Mouse (Mus musculus) embryonic facial prominence, embryonic 10.5 days (tissue): ENCODE data around the gene Hspa12b. TPM values are rescaled to one million over a fixed set of nuclear protein-coding genes. Genes with fewer than 3 reads are reported as not detected.

ENCODE experiments used
- DNase-seq: peaks from one replicate; pipeline ENCODE4 v3.0.0-alpha.2; 2017; ENCODE audit warnings: low spot score
- H3K27ac ChIP-seq: fragments of 300-500 bp; sonication (generic); replicated peaks from 2 replicates; pipeline ENCODE4 v1.5.1; 2016; ENCODE audit warnings: mild to moderate bottlenecking
- H3K27me3 ChIP-seq: fragments of 300-500 bp; sonication (generic); replicated peaks from 2 replicates; pipeline ENCODE4 v1.6.1; 2016; ENCODE audit warnings: low read depth, mild to moderate bottlenecking; ENCODE audit not compliant: poor library complexity, severe bottlenecking
- H3K36me3 ChIP-seq: fragments of 300-500 bp; sonication (generic); replicated peaks from 2 replicates; pipeline ENCODE4 v1.6.1; 2016; ENCODE audit warnings: mild to moderate bottlenecking, moderate library complexity
- H3K4me1 ChIP-seq: fragments of 300-500 bp; sonication (generic); 2 replicates; pipeline ENCODE4 v1.6.1; 2016
- H3K4me3 ChIP-seq: fragments of 300-500 bp; sonication (generic); 2 replicates; pipeline ENCODE4 v1.5.1; 2016; ENCODE audit warnings: mild to moderate bottlenecking, moderate library complexity
- H3K9me3 ChIP-seq: fragments of 300-500 bp; sonication (generic); 2 replicates; pipeline ENCODE4 v1.6.1; 2016; ENCODE audit warnings: mild to moderate bottlenecking
- WGBS: fragments of 180-500 bp; shearing (Covaris S2); methylation state at CpG from one replicate; pipeline ENCODE4 v1.1.7; 2016; 5-methylcytosine and 5-hydroxymethylcytosine counted together
- polyA plus RNA-seq: library from polyadenylated mRNA; unstranded; fragments of >200 nt; fragmentation: Nextera tagmentation; extraction: Ambion mirVana; gene quantifications from 2 replicates; pipeline ENCODE4 v1.2.1, GENCODE M21; 2016

Gene Hspa12b
- polyA plus RNA-seq, 1 experiment from 2014 or later: 14.1 TPM

GRCm38 (mm10) chr2:131159938-131160581 lies 33.0 kb downstream of the Hspa12b start, which contains the start of gene 1700037H04Rik:
Gene 1700037H04Rik (minus strand): TSS chr2:131160081.
- DNase-seq: peak; percentile 98
- Histone ChIP-seq H3K27ac (peak within 1 kb of the TSS; percentile 95), H3K9me3 (peaks cover 3% of the 10 kb centered on the region; the same call in 1 of the 2 replicates), H3K27me3 (no peaks in the 10 kb centered on the region; the same call in 1 of the 2 replicates), H3K4me3 (peak within 1 kb of the TSS; percentile 77), H3K36me3 (peaks cover 11% of the 10 kb centered on the region), H3K4me1 (peaks cover 31% of the 10 kb centered on the region)
- WGBS: under 1% methylated on average over 54 of the region's 54 CpGs

GRCm38 (mm10) chr2:131160671-131161111 lies 33.6 kb downstream of the Hspa12b start:
- H3K27ac ChIP-seq: peak overlapping the region; percentile 95
- peaks cover 31% of the 10 kb centered on the region for H3K4me1 ChIP-seq
- peak overlapping the region; percentile 77 for H3K4me3 ChIP-seq
- peaks cover 5% of the 10 kb centered on the region for H3K36me3 ChIP-seq
- peaks cover 3% of the 10 kb centered on the region; the same call in 1 of the 2 replicates for H3K9me3 ChIP-seq
- no peak for DNase-seq
- no peaks in the 10 kb centered on the region; the same call in 1 of the 2 replicates for H3K27me3 ChIP-seq
- under 1% methylated on average over 17 of the region's 17 CpGs for WGBS

DNA sequence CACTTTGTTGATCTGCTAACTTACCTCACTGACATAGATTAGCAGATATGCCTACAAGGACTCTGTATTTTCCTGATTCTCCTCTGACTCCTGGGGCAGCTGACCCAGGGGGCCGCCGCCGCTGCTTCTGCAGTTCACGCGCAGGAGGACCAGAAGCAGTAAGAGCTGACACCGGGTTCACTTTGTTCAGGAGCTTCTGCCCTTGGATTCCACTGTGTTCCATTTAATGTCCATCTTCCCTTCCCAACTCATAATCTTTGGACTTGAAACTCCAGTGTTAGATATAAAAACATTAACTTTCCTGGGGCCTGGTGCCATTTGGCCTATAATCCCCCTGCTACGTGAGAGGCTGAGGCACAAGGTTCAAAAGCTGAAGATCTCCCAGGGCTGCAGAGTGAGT lies 36.8 kb downstream of the Hspa12b start:
- H3K27me3 ChIP-seq: no peaks in the 10 kb centered on the region; the same call in 1 of the 2 replicates
- WGBS: 73% methylated on average over 7 of the region's 7 CpGs
- DNase-seq: no peak
- no peaks in the 10 kb centered on the region for H3K36me3 ChIP-seq
- peaks cover 3% of the 10 kb centered on the region; the same call in 1 of the 2 replicates for H3K9me3 ChIP-seq
- no peak overlapping the region for H3K4me3 ChIP-seq
- H3K4me1 ChIP-seq: peaks cover 14% of the 10 kb centered on the region
- no peak overlapping the region for H3K27ac ChIP-seq

- 85% methylated on average over 2 of the region's 2 CpGs for WGBS
- H3K4me3 ChIP-seq: no peak overlapping the region
- peaks cover 15% of the 10 kb centered on the region for H3K4me1 ChIP-seq
These were observed 39.1 kb downstream of the Hspa12b start for GRCm38 (mm10) chr2:131166172-131166571.

DNA sequence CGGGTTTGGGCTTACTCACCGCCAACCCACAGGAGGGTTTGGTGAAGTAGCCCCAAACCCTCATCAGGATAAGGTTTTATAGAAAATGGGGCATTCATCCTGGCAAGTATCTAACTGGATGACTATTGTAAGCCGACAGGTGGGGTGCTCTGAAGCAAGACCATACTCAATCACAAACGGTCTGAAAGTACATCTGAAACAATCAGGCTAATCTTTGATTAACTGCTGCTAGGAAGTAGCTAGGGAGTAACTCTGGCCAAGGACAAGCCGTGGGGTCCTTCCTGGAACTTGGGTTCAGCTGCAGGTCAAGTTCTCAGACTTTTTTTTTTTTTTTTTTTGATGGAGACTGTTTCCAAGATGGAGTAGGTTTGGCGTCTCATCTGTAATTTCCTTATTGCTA lies 40.9 kb downstream of the Hspa12b start:
- Histone ChIP-seq H3K9me3 (peaks cover 3% of the 10 kb centered on the region; the same call in 1 of the 2 replicates), H3K27me3 (peaks cover 37% of the 10 kb centered on the region), H3K4me3 (no peak overlapping the region), H3K4me1 (peaks cover 25% of the 10 kb centered on the region), H3K27ac (no peak overlapping the region), H3K36me3 (no peaks in the 10 kb centered on the region)
- 87% methylated on average over 6 of the region's 6 CpGs for WGBS
- DNase-seq: no peak

More at GRCm38 (mm10) chr2:131166172-131166571, 39.1 kb downstream of the Hspa12b start:
- no peak overlapping the region for H3K27ac ChIP-seq
- peaks cover 3% of the 10 kb centered on the region; the same call in 1 of the 2 replicates for H3K9me3 ChIP-seq
- no peaks in the 10 kb centered on the region for H3K36me3 ChIP-seq
- H3K27me3 ChIP-seq: peaks cover 19% of the 10 kb centered on the region
- no peak for DNase-seq

DNA sequence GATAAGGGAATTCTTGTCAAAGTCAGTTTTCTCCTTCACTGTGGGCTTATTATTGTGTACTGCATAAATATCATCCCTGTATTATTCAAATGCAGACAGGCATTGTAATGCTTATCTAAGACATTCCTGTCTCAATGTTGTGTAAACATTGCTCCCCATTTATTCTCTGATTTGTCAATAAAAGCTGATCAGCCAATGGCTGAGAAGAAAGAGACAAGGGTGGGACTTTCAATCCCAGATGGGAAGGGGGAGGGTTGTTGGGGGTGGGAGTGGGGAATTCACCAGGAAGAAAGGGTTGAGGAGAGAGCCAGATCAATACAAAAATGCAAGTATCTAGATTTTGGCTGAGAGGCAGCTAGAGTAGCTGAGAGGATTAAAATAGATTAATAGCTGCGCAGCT lies 41.8 kb downstream of the Hspa12b start:
- 72% methylated on average over 1 of the region's 1 CpGs for WGBS
- DNase-seq: no peak
- no peak overlapping the region for H3K4me3 ChIP-seq
- peaks cover 25% of the 10 kb centered on the region for H3K4me1 ChIP-seq
- peaks cover 3% of the 10 kb centered on the region; the same call in 1 of the 2 replicates for H3K9me3 ChIP-seq
- no peak overlapping the region for H3K27ac ChIP-seq
- H3K36me3 ChIP-seq: no peaks in the 10 kb centered on the region
- H3K27me3 ChIP-seq: peaks cover 47% of the 10 kb centered on the region

DNA sequence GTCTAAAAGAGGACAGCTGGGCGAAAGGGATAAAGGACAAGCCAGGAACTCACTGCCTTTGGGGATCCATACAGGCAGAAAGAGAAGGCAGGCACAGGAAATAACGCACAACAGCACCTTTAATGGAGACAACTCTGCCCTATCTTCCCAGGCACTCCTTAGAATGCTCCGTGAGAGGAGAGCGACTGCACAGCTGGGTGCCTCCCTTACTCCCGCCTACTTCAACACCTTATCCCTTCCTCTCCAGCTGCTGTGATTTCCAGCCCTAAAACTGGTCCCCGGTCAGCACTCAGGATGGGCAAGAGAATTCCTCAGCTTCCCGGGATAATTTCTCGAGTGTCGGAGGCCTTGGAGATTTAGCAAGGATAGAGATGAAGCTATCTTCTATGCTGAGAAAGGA lies 43.9 kb downstream of the Hspa12b start:
- DNase-seq: no peak
- H3K36me3 ChIP-seq: peaks cover 3% of the 10 kb centered on the region; the same call in 1 of the 2 replicates
- peaks cover 53% of the 10 kb centered on the region for H3K27me3 ChIP-seq
- peaks cover 39% of the 10 kb centered on the region for H3K4me1 ChIP-seq
- H3K4me3 ChIP-seq: peak overlapping the region; percentile 52
- WGBS: 11% methylated on average over 9 of the region's 9 CpGs
- H3K9me3 ChIP-seq: no peaks in the 10 kb centered on the region
- no peak overlapping the region for H3K27ac ChIP-seq

DNA sequence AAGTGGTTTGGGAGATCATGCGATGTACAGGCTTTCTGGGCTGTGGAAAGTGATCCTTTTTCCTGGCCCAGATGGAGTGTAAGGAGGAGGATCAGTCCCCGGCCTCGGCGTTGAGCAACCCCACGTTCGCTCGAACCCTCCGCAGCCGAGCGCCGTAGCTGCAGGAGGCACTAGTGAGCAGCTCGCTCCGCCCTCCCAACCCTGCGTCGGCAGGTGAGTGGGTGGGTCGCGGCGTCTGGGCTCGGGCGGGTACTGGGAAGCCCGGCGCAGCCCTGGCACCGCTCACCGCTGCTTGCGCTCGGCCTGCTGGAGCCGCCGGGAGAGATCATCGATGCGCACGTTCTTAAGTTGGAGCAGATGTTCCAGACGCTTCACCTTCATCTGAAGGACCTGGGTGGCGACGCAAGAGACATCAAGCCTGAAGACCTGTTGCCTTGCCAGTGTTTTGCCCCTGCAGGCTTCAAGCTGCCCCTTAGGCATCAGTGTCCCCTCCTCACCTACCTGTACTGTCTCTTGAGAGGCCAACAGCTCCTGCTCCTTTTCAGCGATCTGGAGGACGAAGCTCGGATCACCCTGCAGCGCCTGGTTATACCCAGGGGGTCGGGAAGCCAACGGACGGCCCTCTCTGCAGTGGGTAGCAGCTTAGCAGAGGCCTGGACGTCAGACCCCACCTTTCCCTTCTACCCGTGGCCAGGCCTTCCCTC lies 44.5 kb downstream of the Hspa12b start:
- H3K36me3 ChIP-seq: peaks cover 8% of the 10 kb centered on the region
- peak overlapping the region; percentile 52 for H3K4me3 ChIP-seq
- H3K4me1 ChIP-seq: peaks cover 45% of the 10 kb centered on the region
- DNase-seq: peak; percentile 55
- H3K9me3 ChIP-seq: no peaks in the 10 kb centered on the region
- WGBS: 2% methylated on average over 43 of the region's 43 CpGs
- no peak overlapping the region; the same call in 1 of the 2 replicates for H3K27ac ChIP-seq
- H3K27me3 ChIP-seq: peaks cover 53% of the 10 kb centered on the region

GRCm38 (mm10) chr2:131172322-131172721 lies 45.2 kb downstream of the Hspa12b start:
- H3K36me3 ChIP-seq: peaks cover 16% of the 10 kb centered on the region
- H3K27me3 ChIP-seq: peaks cover 53% of the 10 kb centered on the region
- 33% methylated on average over 9 of the region's 9 CpGs for WGBS
- H3K27ac ChIP-seq: no peak overlapping the region
- DNase-seq: no peak
- H3K9me3 ChIP-seq: no peaks in the 10 kb centered on the region
- H3K4me1 ChIP-seq: peaks cover 52% of the 10 kb centered on the region
- H3K4me3 ChIP-seq: no peak overlapping the region

DNA sequence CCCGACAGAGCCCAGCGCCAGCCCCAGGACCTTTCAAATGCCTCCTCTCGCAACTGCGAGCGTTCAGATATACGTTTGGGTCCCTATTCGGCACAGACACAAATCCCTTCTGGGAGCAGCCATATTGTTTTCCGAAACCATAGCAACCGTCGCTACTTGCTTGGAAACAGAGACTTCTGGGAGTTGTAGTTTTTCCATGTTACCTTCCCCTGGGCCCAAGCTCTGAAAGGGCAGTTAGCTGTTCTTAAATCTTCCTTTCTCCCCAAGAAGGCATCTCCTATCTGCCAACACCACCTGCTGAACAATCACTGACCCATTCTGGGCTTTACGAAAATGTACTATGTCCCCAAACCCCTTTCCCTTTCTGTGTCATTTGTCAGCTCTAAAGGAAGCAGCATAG lies 47.6 kb downstream of the Hspa12b start:
- Histone ChIP-seq H3K9me3 (no peaks in the 10 kb centered on the region), H3K4me3 (peak overlapping the region; percentile 60), H3K27ac (no peak overlapping the region), H3K36me3 (peaks cover 31% of the 10 kb centered on the region), H3K27me3 (peaks cover 48% of the 10 kb centered on the region), H3K4me1 (peaks cover 66% of the 10 kb centered on the region)
- 6% methylated on average over 11 of the region's 11 CpGs for WGBS
- DNase-seq: peak; percentile 58

DNA sequence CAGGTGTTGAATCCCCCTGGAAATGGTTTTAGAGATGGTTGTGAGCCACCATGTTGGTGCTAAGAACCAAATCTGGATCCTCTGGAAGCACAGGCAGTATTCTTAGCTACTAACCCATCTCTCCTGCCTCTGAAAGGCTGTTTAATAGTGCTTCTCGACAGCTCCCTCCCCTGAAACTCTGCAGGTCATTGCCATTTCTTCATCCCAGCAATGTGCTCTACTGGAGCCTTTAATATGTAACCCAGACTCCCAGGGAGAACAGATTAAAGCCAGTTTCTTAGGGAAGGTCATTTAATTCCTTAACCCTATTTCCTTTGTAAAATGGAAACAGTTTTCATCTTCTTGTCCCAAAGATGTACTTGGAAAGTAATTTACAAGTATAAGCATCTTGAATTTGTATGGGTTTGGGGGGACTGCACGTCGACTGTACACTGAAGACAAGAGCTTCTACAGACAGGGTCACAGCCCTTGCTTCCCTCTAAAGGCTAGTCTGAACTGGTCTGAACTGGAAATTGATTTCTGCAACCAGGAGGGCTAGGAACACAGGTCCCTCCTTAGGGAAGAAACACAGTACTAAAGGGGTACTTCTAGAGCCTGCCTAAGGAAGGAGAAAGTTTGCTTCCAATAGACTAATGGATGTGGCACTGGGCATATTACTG lies 48.3 kb downstream of the Hspa12b start:
- Histone ChIP-seq H3K36me3 (peaks cover 31% of the 10 kb centered on the region), H3K9me3 (no peaks in the 10 kb centered on the region), H3K27me3 (peaks cover 41% of the 10 kb centered on the region), H3K4me1 (peaks cover 70% of the 10 kb centered on the region), H3K27ac (no peak overlapping the region), H3K4me3 (no peak overlapping the region)
- no peak for DNase-seq
- WGBS: 74% methylated on average over 3 of the region's 3 CpGs

- H3K4me1 ChIP-seq: peaks cover 67% of the 10 kb centered on the region
These were observed 48.8 kb downstream of the Hspa12b start for GRCm38 (mm10) chr2:131175945-131176309.

More at GRCm38 (mm10) chr2:131175945-131176309, 48.8 kb downstream of the Hspa12b start:
- Histone ChIP-seq H3K36me3 (peaks cover 31% of the 10 kb centered on the region), H3K9me3 (no peaks in the 10 kb centered on the region), H3K27ac (no peak overlapping the region), H3K4me3 (no peak overlapping the region), H3K27me3 (peaks cover 36% of the 10 kb centered on the region)
- 95% methylated on average over 1 of the region's 1 CpGs for WGBS
- DNase-seq: no peak
